In genomic region chr13:74696225-74696624, GRCm38 (mm10) we compare ENCODE assay signal across 31 mouse cellular contexts.
"Had no signal": no experiment of that assay in that cellular context is flagged by ENCODE, and none has a peak within 500 bp of the region (broad histone marks: within the 10 kb centered on the region; RNA-seq: fewer than 3 reads in every experiment).

No protein-coding gene starts in this region.

- DNase-seq: left cerebral cortex, postnatal 4 days; liver; liver, embryonic 13.5 days; liver, postnatal 0 days; lung, adult 18-20 months; lung, adult 2 months; lung, embryonic 14.5 days; lung, postnatal 10 days; lung, postnatal 14 days; lung, postnatal 36 days; lung, postnatal 4 days; midbrain, embryonic 14.5 days had no signal

- H3K4me2 ChIP-seq: limb, embryonic 12.5 days; limb, embryonic 13.5 days; limb, embryonic 15.5 days; liver, embryonic 12.5 days; liver, embryonic 13.5 days; liver, embryonic 15.5 days; lung, embryonic 14.5 days; lung, embryonic 15.5 days; midbrain, embryonic 11.5 days; midbrain, embryonic 12.5 days; midbrain, embryonic 13.5 days; midbrain, embryonic 15.5 days; neural tube, embryonic 12.5 days had no signal

- H3K4me1 ChIP-seq: limb, embryonic 10.5 days; limb, embryonic 13.5 days; limb, embryonic 15.5 days; liver, embryonic 12.5 days; liver, embryonic 13.5 days; liver, embryonic 15.5 days; lung, embryonic 15.5 days; megakaryocyte, embryonic 14.5 days; midbrain, embryonic 10.5 days; midbrain, embryonic 12.5 days; midbrain, embryonic 13.5 days; midbrain, embryonic 15.5 days; neural tube, embryonic 12.5 days had no signal

- H3K9me3 ChIP-seq: limb, embryonic 10.5 days; limb, embryonic 12.5 days; limb, embryonic 13.5 days; limb, embryonic 15.5 days; liver, embryonic 12.5 days; liver, embryonic 13.5 days; liver, embryonic 15.5 days; lung, embryonic 15.5 days; megakaryocyte, embryonic 14.5 days; midbrain, embryonic 10.5 days; midbrain, embryonic 12.5 days; midbrain, embryonic 13.5 days; midbrain, embryonic 15.5 days; neural tube, embryonic 12.5 days had no signal

- H3K36me3 ChIP-seq: limb, embryonic 10.5 days; midbrain, embryonic 10.5 days; midbrain, embryonic 13.5 days; midbrain, embryonic 15.5 days; neural tube, embryonic 12.5 days had no signal

- H3K27me3 ChIP-seq: limb, embryonic 12.5 days; limb, embryonic 13.5 days; limb, embryonic 15.5 days; liver, embryonic 12.5 days; liver, embryonic 13.5 days; liver, embryonic 15.5 days; lung, embryonic 15.5 days; megakaryocyte, embryonic 14.5 days; midbrain, embryonic 12.5 days; midbrain, embryonic 13.5 days; midbrain, embryonic 15.5 days; neural tube, embryonic 12.5 days had no signal

- H3K9ac ChIP-seq: limb, embryonic 12.5 days; limb, embryonic 13.5 days; limb, embryonic 15.5 days; liver, embryonic 12.5 days; liver, embryonic 13.5 days; liver, embryonic 14.5 days; liver, embryonic 15.5 days; liver, postnatal 0 days; lung, embryonic 14.5 days; lung, embryonic 15.5 days; midbrain, embryonic 12.5 days; midbrain, embryonic 13.5 days; midbrain, embryonic 15.5 days; neural tube, embryonic 12.5 days had no signal

- H3K4me3 ChIP-seq: limb, embryonic 10.5 days; limb, embryonic 12.5 days; limb, embryonic 13.5 days; limb, embryonic 15.5 days; liver, embryonic 12.5 days; liver, embryonic 13.5 days; liver, embryonic 15.5 days; lung, embryonic 15.5 days; megakaryocyte, embryonic 14.5 days; midbrain, embryonic 10.5 days; midbrain, embryonic 12.5 days; midbrain, embryonic 13.5 days; midbrain, embryonic 15.5 days; myocyte; neural tube, embryonic 12.5 days had no signal

- H3K27ac ChIP-seq: limb, embryonic 10.5 days; limb, embryonic 12.5 days; limb, embryonic 13.5 days; limb, embryonic 15.5 days; liver, embryonic 12.5 days; liver, embryonic 13.5 days; liver, embryonic 14.5 days; liver, embryonic 15.5 days; lung, embryonic 15.5 days; macrophage; midbrain, embryonic 10.5 days; midbrain, embryonic 12.5 days; midbrain, embryonic 13.5 days; midbrain, embryonic 15.5 days; neural tube, embryonic 12.5 days had no signal

- ATAC-seq: liver, embryonic 12.5 days; liver, postnatal 0 days; lung, postnatal 0 days; midbrain, embryonic 13.5 days; midbrain, embryonic 15.5 days; midbrain, embryonic 16.5 days had no signal
